Mouse (Mus musculus) MEL (cell line): ENCODE data around the gene Gm10277. TPM values are rescaled to one million over a fixed set of nuclear protein-coding genes. Genes with fewer than 3 reads are reported as not detected.

Experiments used
- DNase-seq: peaks from one replicate; pipeline ENCODE4 v3.0.0; 2011; ENCODE audit warnings: low read depth, low spot score
- H3K27ac ChIP-seq: 2 replicates; pipeline ENCODE4 v1.5.1; 2012; ENCODE audit warnings: low read depth, mild to moderate bottlenecking, control low read depth, low read length, moderate library complexity; ENCODE audit not compliant: control insufficient read depth
- H3K27me3 ChIP-seq, 2 experiments: fragments of 150-350 bp in 1 of 2; sonication (generic) in 1 of 2; 2 replicates each; pipeline ENCODE4 v1.6.1; 2012; ENCODE audit warnings: low read length in 2 of 2, mild to moderate bottlenecking in 2 of 2, improper control_type of control experiment in 1 of 2, moderate library complexity in 1 of 2; ENCODE audit not compliant: insufficient read depth in 2 of 2, control insufficient read depth in 1 of 2
- H3K36me3 ChIP-seq, 2 experiments: 2 replicates each; pipeline ENCODE4 v1.6.1; 2012 to 2014; ENCODE audit warnings: low read length in 2 of 2, improper control_type of control experiment in 1 of 2, inconsistent platforms in 1 of 2, mild to moderate bottlenecking in 1 of 2; ENCODE audit not compliant: insufficient read depth in 2 of 2, control insufficient read depth in 1 of 2
- H3K4me1 ChIP-seq, 2 experiments: fragments of 150-350 bp in 1 of 2; sonication (generic) in 1 of 2; 2 replicates each; pipeline ENCODE4 v1.6.1; 2012; ENCODE audit warnings: low read length in 2 of 2, improper control_type of control experiment in 1 of 2, mild to moderate bottlenecking in 1 of 2; ENCODE audit not compliant: insufficient read depth in 2 of 2, control insufficient read depth in 1 of 2
- H3K4me3 ChIP-seq, 2 experiments: fragments of 150-350 bp in 1 of 2; sonication (generic) in 1 of 2; 2 replicates each; pipeline ENCODE4 v1.5.1; 2012; ENCODE audit warnings: low read depth in 2 of 2, low read length in 2 of 2, mild to moderate bottlenecking in 2 of 2, moderate library complexity in 2 of 2, control low read depth in 1 of 2, improper control_type of control experiment in 1 of 2; ENCODE audit not compliant: control insufficient read depth in 1 of 2, insufficient read depth in 1 of 2
- H3K79me2 ChIP-seq: 2 replicates; pipeline ENCODE4 v1.6.1; 2012; ENCODE audit warnings: mild to moderate bottlenecking, low read length, moderate library complexity; ENCODE audit not compliant: control insufficient read depth, poor library complexity, insufficient read depth
- H3K9ac ChIP-seq: 2 replicates; pipeline ENCODE4 v1.6.1; 2012; ENCODE audit warnings: low read depth, mild to moderate bottlenecking, control low read depth, low read length, moderate library complexity; ENCODE audit not compliant: control insufficient read depth, poor library complexity, severe bottlenecking
- H3K9me3 ChIP-seq: fragments of 150-350 bp; sonication (generic); replicated peaks from 2 replicates; pipeline ENCODE4 v1.6.1; 2012; ENCODE audit warnings: mild to moderate bottlenecking, low read length, improper control_type of control experiment, moderate library complexity; ENCODE audit not compliant: insufficient read depth
- CHD2 ChIP-seq: IDR thresholded peaks from 2 replicates; pipeline ENCODE4 v1.6.1; 2011; ENCODE audit warnings: low read length, improper control_type of control experiment
- CTCF ChIP-seq, 3 experiments: IDR thresholded peaks in 2 of 3; conservative IDR thresholded peaks in 1 of 3; 2 replicates each; pipeline ENCODE4 v1.5.1; 2011 to 2012; ENCODE audit warnings: low read length in 3 of 3, low read depth in 2 of 3, mild to moderate bottlenecking in 2 of 3, improper control_type of control experiment in 1 of 3, inconsistent platforms in 1 of 3, mixed read lengths in 1 of 3, moderate library complexity in 1 of 3; ENCODE audit not compliant: control insufficient read depth in 1 of 3, insufficient read depth in 1 of 3, poor library complexity in 1 of 3, severe bottlenecking in 1 of 3
- ELF1 ChIP-seq: IDR thresholded peaks from 2 replicates; pipeline ENCODE4 v1.6.1; 2014; ENCODE audit warnings: low read depth, mild to moderate bottlenecking, inconsistent platforms, low read length, improper control_type of control experiment, moderate library complexity
- ETS1 ChIP-seq: IDR thresholded peaks from 2 replicates; pipeline ENCODE4 v1.6.1; 2012; ENCODE audit warnings: low read depth, mild to moderate bottlenecking, inconsistent platforms, low read length, improper control_type of control experiment, moderate library complexity
- JUND ChIP-seq: IDR thresholded peaks from 2 replicates; pipeline ENCODE4 v1.6.1; 2011; ENCODE audit warnings: low read depth, mild to moderate bottlenecking, improper control_type of control experiment, low read length
- MXI1 ChIP-seq: IDR thresholded peaks from 2 replicates; pipeline ENCODE4 v1.6.1; 2011; ENCODE audit warnings: mild to moderate bottlenecking, low read depth, low read length, improper control_type of control experiment
- MYC ChIP-seq: IDR thresholded peaks from 2 replicates; pipeline ENCODE4 v1.6.1; 2011; ENCODE audit warnings: low read depth, mild to moderate bottlenecking, low read length, improper control_type of control experiment, moderate library complexity
- NELFE ChIP-seq: IDR thresholded peaks from 2 replicates; pipeline ENCODE4 v1.6.1; 2011; ENCODE audit warnings: low read depth, low read length, improper control_type of control experiment
- NRF1 ChIP-seq: IDR thresholded peaks from 2 replicates; pipeline ENCODE4 v1.6.1; 2014; ENCODE audit warnings: low read depth, mild to moderate bottlenecking, inconsistent platforms, low read length, improper control_type of control experiment, moderate library complexity; ENCODE audit not compliant: poor library complexity, insufficient read depth, severe bottlenecking
- RAD21 ChIP-seq: IDR thresholded peaks from 2 replicates; pipeline ENCODE4 v1.6.1; 2011; ENCODE audit warnings: mild to moderate bottlenecking, low read depth, low read length, improper control_type of control experiment
- RCOR1 ChIP-seq: IDR thresholded peaks from 2 replicates; pipeline ENCODE4 v1.6.1; 2012; ENCODE audit warnings: low read depth, mild to moderate bottlenecking, inconsistent platforms, low read length, improper control_type of control experiment
- SMC3 ChIP-seq: IDR thresholded peaks from 2 replicates; pipeline ENCODE4 v1.6.1; 2011; ENCODE audit warnings: low read depth, low read length, improper control_type of control experiment
- TCF12 ChIP-seq: IDR thresholded peaks from 2 replicates; pipeline ENCODE4 v1.6.1; 2014; ENCODE audit warnings: low read depth, mild to moderate bottlenecking, inconsistent platforms, low read length, improper control_type of control experiment, moderate library complexity
- UBTF ChIP-seq: IDR thresholded peaks from 2 replicates; pipeline ENCODE4 v1.6.1; 2012; ENCODE audit warnings: low read depth, mild to moderate bottlenecking, inconsistent platforms, low read length, improper control_type of control experiment, moderate library complexity, borderline replicate concordance; ENCODE audit not compliant: insufficient read depth
- USF2 ChIP-seq, 2 experiments: IDR thresholded peaks; 2 replicates each; pipeline ENCODE4 v1.6.1; 2011 to 2012; ENCODE audit warnings: improper control_type of control experiment in 2 of 2, low read length in 2 of 2, borderline replicate concordance in 1 of 2, inconsistent platforms in 1 of 2, low read depth in 1 of 2, mild to moderate bottlenecking in 1 of 2; ENCODE audit not compliant: insufficient read depth in 1 of 2
- ZC3H11A ChIP-seq: IDR thresholded peaks from 2 replicates; pipeline ENCODE4 v1.6.1; 2012; ENCODE audit warnings: low read depth, mild to moderate bottlenecking, inconsistent platforms, low read length, improper control_type of control experiment
- polyA plus RNA-seq, 2 experiments: library from polyadenylated mRNA; stranded (reverse) in 1 of 2; unstranded in 1 of 2; fragments of >175 nt in 1 of 2; fragments of >200 nt in 1 of 2; gene quantifications; 2 replicates each; pipeline versions ENCODE4 v1.2.1 to v1.2.4; 2012; ENCODE audit warnings: low replicate concordance in 2 of 2, low read depth in 1 of 2; ENCODE audit not compliant: insufficient read length in 2 of 2, insufficient read depth in 1 of 2, missing spikeins in 1 of 2
- total RNA-seq: library from RNA; depleted of rRNA; stranded (reverse); fragments of 300-350 nt; gene quantifications from 2 replicates; pipeline ENCODE4 v1.2.3, GENCODE M21; 2012

The Gm10277 gene
- total and polyA plus RNA-seq, 3 experiments = 0.19 to 0.35 TPM; not detected in 1

- H3K9ac ChIP-seq = no peak overlapping the region
- no peak for TF ChIP-seq JUND
- TF ChIP-seq UBTF = no peak
- TF ChIP-seq SMC3 = no peak
- TF ChIP-seq ELF1 = no peak
- TF ChIP-seq TCF12 = no peak
- no peak for TF ChIP-seq NRF1
- TF ChIP-seq NELFE = no peak
- TF ChIP-seq USF2 (IDR thresholded peaks at IDR 0.05; ENCODE audit: borderline replicate concordance in 1 of 2, insufficient read depth in 1 of 2, low read depth in 1 of 2, low read length in 2 of 2) = no peak
- no peak for TF ChIP-seq MYC
- TF ChIP-seq, all 39 proteins: peak for 0
- H3K4me3 ChIP-seq = no peak overlapping the region
- no peaks in the 10 kb centered on the region for H3K27me3 ChIP-seq
- no peak overlapping the region for H3K27ac ChIP-seq
- H3K4me1 ChIP-seq = no peaks in the 10 kb centered on the region
- H3K9me3 ChIP-seq = no peaks in the 10 kb centered on the region
- no peaks in the 10 kb centered on the region for H3K36me3 ChIP-seq
- no peaks in the 10 kb centered on the region for H3K79me2 ChIP-seq
- no peak for DNase-seq
Measured at GRCm38 (mm10) chr11:77836290-77836689, 48.7 kb upstream of the Gm10277 start.

DNA sequence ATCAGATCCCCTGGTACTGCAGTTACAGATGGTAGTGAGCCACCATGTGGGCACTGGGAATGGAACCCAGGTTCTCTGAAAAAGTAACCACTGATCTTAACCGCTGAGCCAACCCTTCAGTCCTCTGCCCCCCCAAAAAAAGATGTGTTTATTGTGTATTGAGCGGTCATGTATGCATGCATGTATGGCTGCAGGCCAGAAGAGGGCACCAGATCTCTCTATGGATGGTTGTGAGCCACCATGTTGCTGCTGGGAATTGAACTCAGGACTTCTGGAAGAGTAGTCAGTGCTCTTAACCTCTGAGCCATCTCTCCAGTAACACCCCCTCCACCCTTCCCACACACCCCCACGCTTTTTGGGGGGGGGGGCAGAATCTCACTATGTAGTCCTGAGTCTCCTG is 47.6 kb upstream of the Gm10277 start:
- Histone ChIP-seq H3K79me2 (no peaks in the 10 kb centered on the region), H3K9me3 (no peaks in the 10 kb centered on the region), H3K27me3 (no peaks in the 10 kb centered on the region), H3K27ac (no peak overlapping the region), H3K4me3 (no peak overlapping the region), H3K36me3 (no peaks in the 10 kb centered on the region), H3K9ac (no peak overlapping the region), H3K4me1 (no peaks in the 10 kb centered on the region)
- peak; percentile 69 for TF ChIP-seq SMC3
- TF ChIP-seq CHD2 = no peak
- no peak for TF ChIP-seq ETS1
- no peak for TF ChIP-seq MXI1
- TF ChIP-seq RCOR1 = no peak
- TF ChIP-seq USF2 (IDR thresholded peaks at IDR 0.05; ENCODE audit: borderline replicate concordance in 1 of 2, insufficient read depth in 1 of 2, low read depth in 1 of 2, low read length in 2 of 2) = no peak
- TF ChIP-seq RAD21 = peak; percentile 47
- peak; percentile 47 to 72 (median 62) for TF ChIP-seq CTCF (IDR thresholded peaks at IDR 0.05 in 2 of 3, conservative IDR thresholded peaks at IDR 0.05 in 1 of 3; ENCODE audit: control insufficient read depth in 1 of 3, insufficient read depth in 1 of 3, low read depth in 2 of 3, low read length in 3 of 3, poor library complexity in 1 of 3, severe bottlenecking in 1 of 3)
- peak; percentile 30 for TF ChIP-seq ZC3H11A
- DNase-seq = peak; percentile 50
